Mouse (Mus musculus) cerebellum, adult (tissue): ENCODE data around the gene Dlgap1.
"Not testable (repeated sequence)": the region's sequence is repeated elsewhere in the genome, so short reads cannot be mapped to it uniquely, and the experiment has no call there.

Experiments
- ATAC-seq: cut with Nextera tagmentation; 2 replicates; pipeline ENCODE4 v1.9.2; 2017; ENCODE audit warnings: mild to moderate bottlenecking, moderate library complexity, mixed read lengths; ENCODE audit not compliant: insufficient number of reproducible peaks, low FRiP score, low TSS enrichment

Gene Dlgap1

DNA sequence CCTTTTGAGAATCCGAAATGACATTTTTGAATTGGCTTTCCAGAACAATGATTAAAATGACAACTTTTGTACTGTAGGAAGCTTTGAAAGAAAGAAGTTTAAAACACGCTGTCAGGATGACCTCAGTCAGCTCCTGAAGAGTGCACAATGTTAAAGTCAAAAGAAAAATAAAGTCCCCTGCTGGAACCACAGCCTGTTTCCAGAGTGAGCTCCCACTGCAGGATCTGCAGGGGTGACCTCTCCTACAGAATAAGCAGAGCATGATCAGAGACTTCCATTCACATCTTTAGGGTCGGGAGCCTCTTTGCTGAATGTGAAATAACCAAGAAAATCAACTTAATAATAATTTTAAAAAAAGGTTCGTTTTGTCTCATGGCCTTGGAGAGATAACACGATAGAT, 544.9 kb downstream of the Dlgap1 start:
- ATAC-seq = no peak

DNA sequence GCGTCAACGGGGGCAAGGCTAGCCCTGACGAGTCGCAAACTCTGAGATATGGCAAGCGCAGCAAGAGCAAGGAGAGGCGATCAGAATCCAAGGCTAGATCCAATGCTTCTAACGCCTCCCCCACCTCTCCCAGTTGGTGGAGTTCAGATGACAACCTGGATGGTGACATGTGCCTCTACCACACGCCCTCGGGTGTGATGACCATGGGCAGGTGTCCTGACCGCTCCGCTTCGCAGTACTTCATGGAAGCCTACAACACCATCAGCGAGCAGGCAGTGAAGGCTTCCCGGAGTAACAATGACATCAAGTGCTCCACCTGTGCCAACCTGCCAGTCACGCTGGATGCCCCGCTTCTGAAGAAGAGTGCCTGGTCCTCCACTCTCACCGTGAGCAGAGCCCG, 547.6 kb downstream of the Dlgap1 start:
- ATAC-seq = no peak

DNA sequence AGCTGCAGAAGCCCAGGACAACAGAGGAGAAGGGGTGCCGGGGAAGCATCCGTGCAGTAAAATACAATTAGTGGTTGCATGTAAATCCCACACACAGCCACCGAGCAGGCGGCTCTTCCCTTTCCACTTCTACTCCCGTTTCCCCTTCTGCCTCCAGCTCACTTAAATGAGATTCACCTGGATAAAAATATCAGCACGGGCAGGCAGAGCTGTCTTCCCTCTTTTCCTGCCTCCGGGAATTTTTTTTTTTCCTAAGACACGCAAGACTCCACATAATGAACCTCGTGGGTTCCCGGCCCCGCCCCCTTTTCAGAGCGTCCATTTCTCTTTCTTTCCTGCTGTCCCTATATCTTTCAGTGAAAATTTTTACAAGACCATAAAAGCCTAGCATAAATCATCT, 548.5 kb downstream of the Dlgap1 start:
- no peak for ATAC-seq

DNA sequence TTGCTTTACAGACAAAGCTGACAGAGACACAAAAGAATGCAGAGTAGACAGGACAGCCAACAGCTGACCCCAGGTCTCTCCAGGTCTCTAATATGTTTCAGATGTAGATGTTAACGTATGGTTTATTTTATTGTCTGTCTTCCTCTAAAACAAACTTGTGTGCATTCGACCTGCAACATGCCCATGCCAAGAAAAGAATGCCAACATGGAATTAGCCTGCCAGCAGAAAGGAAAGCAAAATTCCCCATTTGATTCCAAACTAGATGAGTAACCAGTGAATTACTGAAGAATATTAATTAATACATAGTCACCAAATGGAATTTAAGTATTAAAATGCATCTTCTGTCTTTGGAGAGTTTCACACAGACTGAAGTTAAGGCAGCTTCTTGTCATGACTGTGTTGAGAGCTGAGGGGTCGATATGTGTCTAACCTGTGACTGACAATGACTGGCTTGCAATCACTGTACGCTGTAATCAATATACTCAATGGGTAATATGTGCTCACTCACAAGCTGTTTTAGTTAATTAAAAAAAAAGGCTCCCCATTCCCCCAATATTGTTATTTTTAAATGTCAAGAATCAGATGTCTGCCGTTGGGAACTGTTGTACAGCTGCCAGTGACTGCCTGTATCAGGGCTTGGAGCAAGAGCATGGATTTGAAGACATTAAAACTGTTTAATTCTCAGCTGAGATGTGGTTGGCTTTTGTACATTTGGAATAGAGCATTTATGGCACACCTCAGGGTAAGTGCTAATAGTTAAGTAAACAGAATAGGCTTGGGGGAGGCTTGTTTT, 552.4 kb downstream of the Dlgap1 start:
- ATAC-seq = no peak

DNA sequence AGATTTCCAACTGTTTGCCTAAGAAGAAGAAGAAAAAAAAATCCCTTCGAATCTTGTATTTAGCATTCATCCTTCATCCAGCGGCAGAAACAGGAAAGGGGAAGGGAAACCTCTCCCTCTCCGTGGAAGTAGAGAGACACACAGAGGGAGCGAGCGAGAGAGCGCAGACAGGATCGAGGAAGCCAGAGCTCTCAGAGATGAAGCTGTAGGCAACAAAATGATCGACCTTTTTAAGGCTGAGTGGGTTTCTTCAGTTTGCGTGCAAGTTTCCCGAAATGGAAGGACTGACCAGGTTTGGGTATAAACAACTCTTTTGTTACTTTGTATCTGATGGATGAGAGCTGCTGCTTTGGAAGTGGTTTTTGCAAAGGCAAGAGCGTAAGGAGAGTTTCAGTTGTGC, 553.1 kb downstream of the Dlgap1 start:
- ATAC-seq = peak; percentile 77; the same call in 1 of the 2 replicates

DNA sequence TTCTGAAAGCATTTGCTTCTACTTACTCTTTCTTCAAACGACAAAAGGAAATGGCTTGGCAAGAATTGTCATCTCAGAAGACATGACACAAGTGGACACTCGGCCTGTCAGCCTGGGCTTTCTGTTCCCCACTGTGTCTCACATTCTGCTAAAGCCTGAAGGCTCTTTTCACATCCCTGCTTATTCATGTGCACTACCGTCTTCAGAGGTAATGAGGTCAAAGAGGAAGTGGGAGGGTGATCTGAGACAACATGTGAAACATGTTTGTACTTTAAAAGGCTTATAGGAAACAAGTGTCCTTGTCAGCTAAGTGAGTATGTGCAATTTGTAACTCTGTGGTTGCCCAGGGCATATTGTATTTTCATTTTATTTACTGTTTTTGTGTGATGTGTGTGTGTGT, 557.1 kb downstream of the Dlgap1 start:
- ATAC-seq = no peak

DNA sequence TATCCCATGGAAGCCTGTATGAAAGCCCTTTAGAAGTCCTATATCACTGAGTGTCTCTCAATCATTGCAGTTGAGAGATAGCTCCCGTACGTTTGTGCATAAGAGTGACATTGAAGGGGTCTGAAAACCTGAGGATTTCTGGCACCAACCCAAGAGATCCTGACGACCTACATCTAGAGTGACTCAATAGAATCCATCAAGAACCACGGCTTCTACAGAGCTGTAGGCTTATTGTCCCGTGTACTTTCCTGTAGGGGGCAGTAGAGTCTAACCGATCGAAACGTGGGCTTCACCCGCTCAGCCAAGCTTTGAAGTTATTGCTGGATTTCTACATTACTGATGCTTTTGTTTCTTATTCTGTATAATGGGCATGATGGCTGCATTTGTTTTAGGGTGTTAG, 558.2 kb downstream of the Dlgap1 start:
- 0 out of 2 replicates have a peak, but pooled peaks have one; percentile 53 for ATAC-seq

DNA sequence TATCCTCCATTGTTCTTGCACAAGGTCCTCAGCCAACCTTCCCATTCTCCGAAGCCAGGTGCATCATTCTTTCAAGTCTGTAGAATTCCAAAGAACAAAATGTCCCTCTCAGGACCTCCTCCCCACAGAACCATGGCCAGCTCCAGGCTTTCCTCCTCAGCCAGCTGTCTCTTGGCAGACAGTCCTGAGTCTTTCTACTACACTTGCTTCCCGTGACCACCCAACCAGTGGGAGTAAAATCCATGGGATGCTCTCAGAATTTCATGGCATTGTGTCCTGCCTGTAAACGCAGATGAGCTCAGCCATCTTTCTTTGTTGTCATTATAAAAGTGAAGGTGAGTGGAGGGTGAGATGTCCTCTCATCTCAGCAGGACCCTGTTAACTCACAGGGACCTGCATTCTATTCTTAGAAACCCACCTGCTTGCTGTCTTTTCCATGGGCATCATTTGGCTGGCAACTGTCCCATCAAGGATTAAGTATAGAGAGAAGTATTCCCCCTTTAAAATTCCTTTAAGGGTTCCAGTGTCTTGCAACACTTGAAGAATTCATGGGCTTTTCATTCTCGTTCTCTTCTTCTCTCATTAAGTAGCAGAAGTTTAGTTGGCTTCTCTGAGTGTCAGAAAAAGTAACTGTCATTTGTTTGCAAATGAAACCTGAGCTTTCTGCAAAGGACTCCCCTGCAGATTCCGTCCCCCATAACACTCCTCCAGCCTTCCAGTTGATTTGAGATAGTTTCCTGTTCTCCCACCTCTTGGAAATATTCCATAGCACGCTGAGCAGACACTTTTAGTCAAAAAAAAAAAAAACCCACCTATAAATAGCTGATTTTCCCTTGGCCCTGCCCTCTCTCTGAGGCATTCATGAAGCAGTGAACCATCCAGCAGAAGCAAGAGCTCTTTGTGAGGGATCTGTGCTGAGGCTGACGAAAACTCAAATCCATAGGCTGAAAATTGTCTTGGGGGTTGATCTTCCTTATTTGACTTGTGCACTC, 559.6 kb downstream of the Dlgap1 start:
- ATAC-seq = 0 out of 2 replicates have a peak, but pooled peaks have one; percentile 33

DNA sequence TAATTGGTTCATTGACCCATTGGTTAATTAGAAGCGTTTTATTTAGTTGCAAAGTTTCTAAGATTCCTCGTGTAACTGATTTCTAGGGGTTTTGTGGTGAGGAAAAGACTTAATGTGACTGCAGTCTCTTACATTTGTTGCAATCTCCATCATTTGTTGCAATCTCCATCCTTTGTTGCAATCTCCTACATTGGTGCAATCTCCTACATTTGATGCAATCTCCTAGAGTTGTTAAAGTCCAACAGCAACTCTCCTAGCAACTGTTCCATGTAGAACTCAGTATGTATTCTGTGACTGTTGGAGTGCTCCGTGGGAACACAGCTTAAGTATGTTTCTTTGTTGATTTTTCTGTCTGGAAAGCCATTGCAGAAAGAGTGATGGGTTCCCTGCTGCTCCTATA, 565.4 kb downstream of the Dlgap1 start:
- no peak for ATAC-seq

DNA sequence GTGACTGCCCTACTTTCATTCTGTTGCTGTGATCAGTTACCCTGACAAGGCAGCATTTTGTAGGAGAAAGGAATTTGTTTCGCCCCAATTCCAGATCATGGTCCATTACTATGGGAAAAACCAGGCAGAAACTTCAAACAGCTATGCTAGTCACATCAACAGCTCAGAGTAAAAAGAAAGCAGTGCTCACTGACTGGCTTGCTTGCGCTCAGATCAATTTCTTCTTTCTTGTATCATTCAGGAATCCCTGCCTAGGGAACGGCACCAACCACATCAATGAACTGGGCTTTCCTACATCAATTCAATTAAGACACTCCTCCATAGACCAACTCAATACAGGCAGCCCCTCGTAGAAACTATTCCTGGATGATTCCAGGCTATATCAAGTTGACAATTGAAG, 572.9 kb downstream of the Dlgap1 start:
- ATAC-seq = no peak

DNA sequence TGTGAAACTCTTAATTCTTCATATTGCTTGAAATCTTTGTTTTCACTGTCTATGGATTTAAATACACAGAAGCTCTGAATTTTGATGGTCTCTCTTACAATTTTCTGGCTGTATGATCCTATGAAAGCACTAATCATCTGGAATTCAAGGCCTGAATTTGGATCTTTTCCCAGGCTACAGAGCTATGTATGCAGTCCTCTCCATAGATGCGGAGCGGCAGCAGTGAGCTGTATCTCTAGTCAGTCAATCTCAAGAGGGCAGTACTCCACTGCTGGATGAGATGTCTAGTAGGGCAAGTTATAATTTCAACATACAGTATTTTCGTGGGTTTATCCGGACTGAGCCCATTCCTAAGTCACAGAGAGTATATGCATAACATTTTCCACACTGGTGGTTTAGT, 581.9 kb downstream of the Dlgap1 start:
- no peak for ATAC-seq

DNA sequence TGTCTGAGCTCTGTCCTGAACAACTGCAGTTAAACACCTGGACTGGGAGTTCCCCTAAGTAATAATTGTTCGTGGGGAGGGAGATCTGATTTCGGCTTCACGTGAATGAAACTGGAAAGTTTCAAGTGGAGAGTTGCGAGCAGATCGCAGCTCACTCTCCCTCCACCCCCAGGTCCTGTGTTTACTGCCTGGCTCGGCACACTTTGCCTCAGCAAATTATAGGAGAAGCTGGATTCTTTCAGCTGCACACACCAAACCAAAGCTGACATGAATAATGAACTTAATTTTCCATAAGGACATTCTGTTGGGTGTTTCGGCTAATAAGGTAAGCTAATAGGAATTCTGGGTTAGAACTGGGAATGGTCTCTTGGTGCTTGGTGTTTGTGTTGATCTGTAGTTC, 592.7 kb downstream of the Dlgap1 start:
- no peak for ATAC-seq

DNA sequence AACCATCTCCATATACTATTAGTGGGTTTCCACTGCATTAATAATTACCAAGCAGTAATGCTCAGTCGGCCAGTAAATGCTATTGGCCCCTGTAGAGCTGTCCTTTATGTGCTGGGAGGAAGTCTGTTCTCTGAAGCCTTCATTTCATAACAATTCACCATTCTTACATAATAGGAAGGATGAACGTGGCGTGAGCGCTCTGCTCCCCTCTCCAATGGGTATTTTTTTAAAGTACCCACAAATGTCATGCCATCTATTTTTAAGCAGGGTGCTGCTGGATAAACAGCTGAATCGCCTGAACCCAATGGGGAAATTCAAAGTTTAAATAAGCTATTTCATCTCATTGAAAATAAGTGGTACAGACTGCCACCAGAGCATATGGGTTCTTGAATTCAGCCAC, 602.0 kb downstream of the Dlgap1 start:
- peak; percentile 56; the same call in 1 of the 2 replicates for ATAC-seq

DNA sequence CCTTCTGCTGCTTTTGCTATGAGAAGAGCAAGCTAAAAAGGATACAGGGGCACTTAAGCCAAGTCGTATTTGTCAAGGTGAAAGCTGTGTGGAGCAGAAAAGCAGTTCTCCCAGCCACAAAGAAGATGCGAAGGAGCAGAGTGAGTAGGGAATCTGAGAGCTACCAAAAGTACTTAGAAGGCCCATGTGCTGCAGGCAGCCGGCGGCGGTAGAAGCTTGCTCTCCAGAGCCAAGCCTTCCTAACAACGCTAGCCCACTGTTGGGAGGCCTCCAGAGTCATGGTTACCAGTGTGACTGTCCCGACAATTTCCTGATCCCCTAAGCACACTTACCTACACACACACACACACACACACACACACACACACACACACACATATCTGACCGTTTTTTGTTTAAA, 614.2 kb downstream of the Dlgap1 start:
- ATAC-seq = no peak

DNA sequence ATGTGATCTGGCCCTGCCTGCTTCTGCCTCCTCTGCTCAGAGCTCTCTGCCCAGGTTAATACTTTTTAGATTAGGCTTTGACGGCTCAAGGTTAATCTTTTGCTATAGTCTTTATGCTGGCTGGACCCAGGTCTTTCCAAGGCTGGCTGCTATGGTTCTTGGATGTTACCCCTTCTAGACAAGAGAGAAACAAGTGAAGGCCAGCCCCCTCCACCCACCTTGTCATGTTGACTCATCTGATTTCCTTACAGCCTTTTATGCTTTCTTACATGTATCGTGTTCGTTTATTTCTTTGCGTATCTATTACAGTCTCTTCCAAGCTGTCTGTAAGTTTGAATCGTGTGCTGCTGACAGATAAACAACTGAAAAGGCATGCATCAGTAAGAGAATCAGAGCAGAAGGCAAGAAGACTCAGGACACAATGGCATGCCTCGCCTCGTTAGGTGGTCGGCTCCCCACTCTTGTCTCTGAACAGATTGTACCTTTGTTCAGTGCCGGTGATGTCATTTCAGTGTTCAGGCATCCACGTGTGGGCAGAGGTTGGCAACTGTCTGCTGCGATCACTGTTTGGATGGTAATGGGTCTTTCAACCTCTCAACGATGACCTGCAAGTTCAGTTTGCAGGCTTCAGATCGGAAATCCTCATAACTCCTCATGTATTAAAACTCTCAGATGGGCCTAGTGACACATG, 618.0 kb downstream of the Dlgap1 start:
- ATAC-seq = no peak

DNA sequence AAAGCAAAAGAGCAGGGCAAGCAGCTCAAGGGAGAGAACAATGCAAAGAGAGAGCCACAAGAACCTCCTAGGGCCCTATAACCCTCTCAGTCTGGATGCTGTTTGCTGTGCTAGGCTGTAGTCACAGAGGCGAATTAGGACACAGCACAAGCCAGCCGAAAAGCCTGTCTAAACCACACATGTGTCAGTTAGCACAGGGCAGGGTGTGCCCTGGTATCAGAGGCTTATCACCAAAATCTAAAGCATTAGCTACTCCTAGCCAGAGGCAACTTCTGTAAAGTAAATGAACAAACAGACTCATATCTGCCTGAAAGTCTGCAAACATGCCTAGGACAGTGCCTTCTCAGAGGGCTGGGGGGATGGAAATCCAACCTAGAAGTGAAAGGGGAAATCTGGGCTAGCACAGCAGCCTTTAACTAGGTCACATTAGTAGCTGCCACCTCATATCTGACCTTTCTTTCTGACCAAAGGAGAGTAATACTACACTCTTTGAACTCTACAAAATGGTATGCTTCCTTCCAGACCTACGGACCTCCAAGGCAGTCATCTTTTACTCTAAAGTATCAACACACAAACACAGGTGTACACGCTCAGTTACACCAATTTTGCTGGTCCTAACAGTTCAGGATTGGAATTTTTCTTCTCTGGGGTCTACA, 619.2 kb downstream of the Dlgap1 start:
- ATAC-seq = not testable (repeated sequence)

DNA sequence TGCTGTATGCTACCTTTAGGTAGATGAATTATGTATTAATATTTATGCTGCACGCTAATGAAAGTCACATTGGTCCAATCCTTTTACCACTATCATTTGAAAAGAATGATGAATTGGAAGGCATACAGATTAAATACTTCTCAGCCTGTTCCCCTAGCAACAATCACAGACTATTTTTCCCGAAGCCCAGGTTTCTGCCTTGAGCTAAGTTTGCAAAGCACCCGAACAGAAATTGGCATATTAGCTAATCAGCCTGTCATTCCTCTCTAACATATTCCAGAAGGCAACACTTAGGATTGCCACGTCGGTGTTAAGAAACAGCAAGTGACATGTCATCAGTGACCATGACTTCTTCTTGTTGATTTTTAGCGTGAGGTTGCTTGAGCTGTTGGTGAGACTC, 619.8 kb downstream of the Dlgap1 start:
- ATAC-seq = no peak

DNA sequence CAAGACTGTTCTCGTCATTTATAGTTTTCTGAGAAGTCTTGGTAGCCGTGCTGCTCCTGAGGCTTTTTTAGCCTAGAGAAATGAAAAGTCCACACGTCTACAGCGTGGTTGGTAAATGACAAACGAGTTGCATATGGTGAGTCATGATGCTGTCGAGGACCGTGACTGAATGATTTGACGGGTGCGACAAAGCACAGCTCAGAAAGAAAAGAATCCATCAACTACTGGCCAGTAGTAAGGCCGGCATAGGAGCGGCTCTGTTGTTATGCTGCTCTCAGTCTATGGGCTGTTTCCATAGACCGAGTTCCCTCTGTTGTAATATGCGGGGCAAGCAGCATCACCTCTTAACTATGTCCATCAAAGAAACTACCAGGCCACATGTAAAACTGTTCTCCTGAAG, 620.3 kb downstream of the Dlgap1 start:
- no peak for ATAC-seq

DNA sequence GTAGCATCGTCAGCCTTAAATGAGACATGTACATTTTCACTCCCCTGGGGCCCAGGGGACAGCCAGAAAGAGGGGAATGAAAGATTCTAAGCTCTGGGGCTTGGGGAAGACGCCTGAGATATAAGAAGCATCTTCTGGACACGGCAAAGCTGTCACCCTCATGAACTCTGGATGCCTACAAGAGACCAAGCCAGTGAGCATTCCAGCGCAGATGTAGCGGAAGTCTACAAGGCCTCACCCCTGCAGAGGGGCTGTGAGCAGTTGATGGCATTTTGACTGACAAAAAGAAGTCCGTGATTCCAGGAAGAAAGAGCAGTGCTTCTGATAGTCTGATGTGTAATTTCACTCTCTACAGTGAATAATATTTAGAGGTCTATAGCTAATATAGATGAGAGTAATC, 621.6 kb downstream of the Dlgap1 start:
- ATAC-seq = no peak

DNA sequence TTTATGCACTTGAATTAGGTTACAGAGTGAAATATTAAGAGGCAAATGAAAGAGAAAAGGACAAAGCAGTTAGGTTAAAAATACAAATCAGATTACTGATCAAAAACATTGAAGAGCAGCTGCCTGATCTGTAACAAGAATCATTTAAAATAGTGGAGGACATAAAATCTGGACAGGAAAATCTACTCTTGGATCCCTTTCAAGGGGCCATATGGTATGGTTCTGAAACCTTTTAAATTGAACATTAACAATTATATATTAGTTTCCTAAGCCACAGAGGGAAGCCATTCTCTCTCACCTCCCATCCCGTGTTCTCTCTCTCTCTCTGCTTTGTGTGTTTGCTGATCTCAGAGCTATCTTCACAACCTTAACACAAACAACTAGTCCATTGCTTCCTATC, 625.4 kb downstream of the Dlgap1 start:
- ATAC-seq = peak; percentile 20; the same call in 1 of the 2 replicates
